Mouse (Mus musculus): ENCODE measurements at regions not wholly inside any gene's neighbourhood (a gene's known extent, or its start where the extent isn't known, plus 50 kb on each side); places are given as distances from the start of the nearest gene placed in this dataset.

DNA sequence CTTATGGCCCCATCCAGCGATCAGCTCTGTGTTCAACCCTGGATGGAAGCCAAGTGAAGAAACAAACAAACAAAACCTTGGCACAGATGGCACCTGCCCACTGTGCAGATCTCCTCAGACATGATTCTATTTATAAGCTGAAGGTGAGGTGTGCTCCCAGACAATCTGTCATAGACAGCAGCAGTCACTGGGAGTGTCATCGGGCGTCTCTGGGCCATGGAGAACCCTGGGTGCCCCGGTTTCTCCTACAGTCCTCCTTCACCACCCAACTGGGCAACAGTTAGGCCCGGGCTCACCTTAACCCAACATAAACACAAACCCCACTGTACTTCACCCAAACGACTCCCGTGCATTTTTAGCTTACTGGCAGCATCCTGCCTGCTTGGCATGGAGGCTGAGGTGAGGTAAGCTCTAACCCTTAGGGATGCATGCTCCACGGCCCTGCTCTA lies 160.6 kb upstream of the Irf2bp2 start:
- no peak overlapping the region for H3K27ac ChIP-seq (ENCODE audit: insufficient read depth, low read length)
- TF ChIP-seq POLR2A (IDR thresholded peaks at IDR 0.05; ENCODE audit: low read depth, low read length) (no peak), CTCF (IDR thresholded peaks at IDR 0.05; ENCODE audit: borderline replicate concordance, insufficient read depth, low read length) (no peak)
- no peak overlapping the region for H3K4me3 ChIP-seq (ENCODE audit: insufficient read depth, low read length)
- H3K4me1 ChIP-seq (ENCODE audit: control insufficient read depth, insufficient read depth, low read length) = peaks cover 7% of the 10 kb centered on the region; the same call in 1 of the 2 replicates

DNA sequence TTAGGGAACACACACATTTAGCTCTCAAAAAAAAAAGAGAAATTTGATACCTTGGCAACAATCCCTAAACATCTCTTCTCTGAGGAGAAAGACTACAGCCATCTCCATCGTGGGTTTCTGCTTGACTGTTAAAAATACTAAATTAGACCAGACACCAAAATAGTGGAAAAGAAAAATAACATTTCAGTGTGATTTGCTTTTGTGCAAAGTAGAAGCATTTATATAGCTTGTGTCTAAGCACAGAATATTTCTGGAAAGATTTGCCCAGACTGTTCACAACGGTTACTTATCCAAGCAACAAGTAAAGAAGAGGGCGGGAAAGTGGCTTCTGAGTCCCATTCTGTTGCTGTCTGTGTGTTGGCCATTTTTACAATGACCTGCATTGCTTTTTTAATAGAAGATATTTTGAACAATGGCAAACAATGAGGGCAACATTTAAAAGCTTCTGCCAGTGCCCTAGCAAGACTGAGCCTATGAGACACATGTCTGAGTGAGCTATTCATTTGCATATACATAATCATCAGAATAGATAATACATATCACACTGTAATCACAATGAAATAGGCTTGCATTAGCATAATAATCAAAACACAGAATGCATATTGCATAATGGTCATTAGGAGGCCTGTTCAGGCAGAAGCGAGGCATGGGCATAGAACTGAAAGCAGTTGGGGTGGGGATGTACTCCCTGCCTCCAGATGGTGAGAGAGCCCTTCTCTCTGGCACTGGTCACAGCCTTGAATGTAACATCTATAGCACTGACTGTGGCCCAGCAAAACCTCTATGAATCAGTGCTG lies 159.5 kb upstream of the Irf2bp2 start:
- H3K4me3 ChIP-seq (ENCODE audit: insufficient read depth, low read length) = no peak overlapping the region
- H3K27ac ChIP-seq (ENCODE audit: insufficient read depth, low read length) = peak overlapping the region; percentile 74
- TF ChIP-seq CTCF (IDR thresholded peaks at IDR 0.05; ENCODE audit: borderline replicate concordance, insufficient read depth, low read length) (no peak), POLR2A (IDR thresholded peaks at IDR 0.05; ENCODE audit: low read depth, low read length) (no peak)
- H3K4me1 ChIP-seq (ENCODE audit: control insufficient read depth, insufficient read depth, low read length) = peaks cover 7% of the 10 kb centered on the region; the same call in 1 of the 2 replicates

DNA sequence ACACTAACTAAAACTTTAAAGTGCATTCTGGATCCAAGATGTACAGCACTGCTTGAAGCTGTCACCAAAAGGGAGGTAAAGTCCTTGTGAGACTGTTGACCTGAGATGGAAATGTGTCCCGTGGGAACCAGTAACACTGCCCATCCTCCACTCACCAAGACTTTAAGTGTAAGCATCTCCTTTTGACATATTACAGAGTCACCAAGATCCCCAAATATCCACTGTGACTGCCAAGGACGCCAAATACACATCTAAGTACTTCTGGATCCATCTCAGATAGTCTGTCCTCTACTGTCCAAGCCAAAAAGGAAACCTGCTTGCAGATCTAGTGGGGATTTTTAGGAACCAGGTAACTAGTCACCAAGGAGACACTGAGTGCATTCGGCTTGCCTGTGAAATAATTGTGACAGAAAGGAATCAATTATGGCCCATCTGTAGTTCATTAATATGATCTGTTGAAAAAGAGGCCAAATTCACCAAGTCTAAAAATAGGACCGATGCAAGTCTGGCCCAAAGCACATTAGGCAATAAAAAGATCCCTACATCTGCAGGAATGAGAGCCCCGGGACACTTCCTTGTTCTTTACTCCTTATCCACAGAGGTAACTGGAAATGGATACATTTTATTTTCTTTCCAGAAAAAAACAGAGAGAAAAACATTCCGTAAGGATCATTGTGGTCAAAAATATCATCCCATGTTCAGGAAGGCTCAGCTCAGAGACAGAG lies 157.8 kb upstream of the Irf2bp2 start:
- no peak for TF ChIP-seq CTCF (IDR thresholded peaks at IDR 0.05; ENCODE audit: borderline replicate concordance, insufficient read depth, low read length)
- TF ChIP-seq POLR2A (IDR thresholded peaks at IDR 0.05; ENCODE audit: low read depth, low read length) = no peak
- Histone ChIP-seq H3K27ac (ENCODE audit: insufficient read depth, low read length) (peak overlapping the region; percentile 83), H3K4me1 (ENCODE audit: control insufficient read depth, insufficient read depth, low read length) (peaks cover 3% of the 10 kb centered on the region; the same call in 1 of the 2 replicates), H3K4me3 (ENCODE audit: insufficient read depth, low read length) (no peak overlapping the region)

DNA sequence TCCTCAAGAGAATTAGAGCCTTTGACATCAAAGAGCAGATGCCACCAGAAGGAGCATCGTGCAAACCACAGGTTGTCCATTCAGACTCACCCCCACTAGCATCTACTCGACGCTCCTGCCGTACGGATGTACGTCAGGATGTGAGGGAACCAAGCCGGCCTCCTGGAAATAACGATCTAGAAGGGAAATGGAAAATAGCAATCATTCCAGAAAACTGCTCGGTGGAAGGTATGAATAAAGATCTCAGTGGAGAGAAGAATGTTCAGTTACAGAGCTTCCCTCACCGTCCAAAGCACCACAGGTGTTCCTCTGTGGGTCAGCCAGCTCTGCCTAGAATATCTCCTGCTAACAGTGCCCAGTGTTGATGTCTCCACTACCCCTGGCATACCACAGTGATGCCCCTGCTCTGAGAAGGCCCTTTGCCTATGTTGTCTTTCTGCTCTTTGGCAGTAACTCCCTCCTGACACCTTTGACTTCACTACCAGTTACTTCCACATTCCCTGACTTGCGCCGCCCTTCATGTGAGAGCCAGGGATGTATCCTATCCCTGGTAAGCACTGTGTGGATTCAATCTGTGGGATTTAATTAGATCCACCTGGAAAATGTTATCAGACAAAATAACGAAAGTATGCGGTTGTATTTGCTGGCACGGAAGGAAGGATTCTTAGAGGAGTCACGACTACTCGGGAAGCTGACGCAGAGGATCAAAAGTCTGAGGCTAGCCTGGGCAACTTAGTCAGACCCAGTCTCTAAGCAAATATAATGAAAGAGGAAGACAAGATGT lies 152.4 kb upstream of the Irf2bp2 start:
- Histone ChIP-seq H3K27ac (ENCODE audit: insufficient read depth, low read length) (peak overlapping the region; percentile 64), H3K4me3 (ENCODE audit: insufficient read depth, low read length) (no peak overlapping the region), H3K4me1 (ENCODE audit: control insufficient read depth, insufficient read depth, low read length) (peaks cover 13% of the 10 kb centered on the region)
- no peak for TF ChIP-seq POLR2A (IDR thresholded peaks at IDR 0.05; ENCODE audit: low read depth, low read length)
- TF ChIP-seq CTCF (IDR thresholded peaks at IDR 0.05; ENCODE audit: borderline replicate concordance, insufficient read depth, low read length) = no peak

DNA sequence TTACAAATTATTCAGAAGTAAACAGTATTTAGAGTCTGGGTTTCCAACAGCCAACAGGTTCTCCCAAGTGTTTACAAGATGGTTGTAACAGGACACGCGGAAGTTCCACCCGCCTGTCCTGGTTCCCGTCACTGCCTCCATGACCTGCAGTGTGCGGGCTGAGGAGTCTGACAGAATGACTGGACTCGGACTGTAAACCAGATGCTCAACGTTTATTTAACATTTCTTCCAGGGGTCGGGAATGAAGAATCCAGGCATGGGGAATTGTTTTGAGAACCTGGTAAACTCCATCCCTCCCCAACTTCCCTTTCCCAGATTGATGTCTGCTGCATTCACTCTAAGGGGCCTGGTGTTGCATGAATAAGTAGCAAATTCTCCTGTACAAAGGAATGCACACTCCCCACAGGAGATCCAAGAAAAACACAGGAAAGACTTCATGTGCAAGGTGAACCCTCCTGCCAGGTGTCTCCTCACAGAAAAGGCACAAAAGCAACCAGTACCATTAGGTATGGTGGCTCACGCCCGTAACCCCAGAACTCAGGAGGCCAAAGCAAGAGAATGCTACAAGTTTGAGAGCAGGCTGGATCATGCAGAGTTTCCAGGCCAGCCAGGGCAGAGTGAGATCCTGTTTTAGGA lies 151.1 kb upstream of the Irf2bp2 start:
- peaks cover 13% of the 10 kb centered on the region for H3K4me1 ChIP-seq (ENCODE audit: control insufficient read depth, insufficient read depth, low read length)
- no peak overlapping the region for H3K27ac ChIP-seq (ENCODE audit: insufficient read depth, low read length)
- H3K4me3 ChIP-seq (ENCODE audit: insufficient read depth, low read length) = no peak overlapping the region
- TF ChIP-seq POLR2A (IDR thresholded peaks at IDR 0.05; ENCODE audit: low read depth, low read length) (no peak), CTCF (IDR thresholded peaks at IDR 0.05; ENCODE audit: borderline replicate concordance, insufficient read depth, low read length) (no peak)

DNA sequence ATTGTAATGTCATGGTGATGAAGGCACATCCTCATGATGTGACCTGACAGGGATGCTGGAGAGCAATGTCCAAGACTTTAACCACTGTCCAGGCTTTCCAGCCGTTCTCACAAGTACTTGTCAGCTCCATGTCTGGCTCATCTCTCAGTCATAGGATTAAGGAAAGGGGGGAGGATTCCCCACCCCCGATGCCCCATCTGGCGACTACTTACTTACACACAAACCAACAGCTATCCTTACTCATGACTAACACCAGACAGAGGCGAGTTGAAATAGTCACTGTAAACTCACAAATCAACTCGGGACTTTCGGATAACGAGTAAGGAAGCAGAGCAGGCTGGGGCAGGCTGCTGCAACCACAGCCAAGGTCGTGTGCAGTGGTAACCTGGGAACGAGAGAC lies 149.5 kb upstream of the Irf2bp2 start:
- TF ChIP-seq POLR2A (IDR thresholded peaks at IDR 0.05; ENCODE audit: low read depth, low read length) (no peak), CTCF (IDR thresholded peaks at IDR 0.05; ENCODE audit: borderline replicate concordance, insufficient read depth, low read length) (no peak)
- H3K4me1 ChIP-seq (ENCODE audit: control insufficient read depth, insufficient read depth, low read length) = peaks cover 13% of the 10 kb centered on the region
- H3K4me3 ChIP-seq (ENCODE audit: insufficient read depth, low read length) = no peak overlapping the region
- H3K27ac ChIP-seq (ENCODE audit: insufficient read depth, low read length) = no peak overlapping the region

DNA sequence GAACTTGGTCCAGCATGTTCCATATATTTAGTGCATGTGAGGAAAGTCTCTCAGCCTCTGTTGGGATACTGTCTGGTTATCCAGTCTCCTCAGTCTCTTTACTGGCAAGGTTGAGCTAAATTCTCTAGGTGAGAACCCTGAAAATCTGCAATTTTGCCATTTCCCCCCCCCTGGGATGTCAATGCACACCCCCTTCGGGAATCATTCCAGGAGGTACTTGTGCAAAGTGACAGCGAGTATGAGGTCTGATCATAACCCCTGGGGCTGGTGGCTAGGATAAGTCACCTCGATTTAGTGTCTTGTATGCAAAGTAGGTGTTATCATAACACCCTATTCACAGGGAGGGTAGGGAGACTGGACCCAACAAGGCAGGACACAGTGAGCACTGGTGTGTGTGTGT lies 148.3 kb upstream of the Irf2bp2 start:
- no peak overlapping the region for H3K27ac ChIP-seq (ENCODE audit: insufficient read depth, low read length)

DNA sequence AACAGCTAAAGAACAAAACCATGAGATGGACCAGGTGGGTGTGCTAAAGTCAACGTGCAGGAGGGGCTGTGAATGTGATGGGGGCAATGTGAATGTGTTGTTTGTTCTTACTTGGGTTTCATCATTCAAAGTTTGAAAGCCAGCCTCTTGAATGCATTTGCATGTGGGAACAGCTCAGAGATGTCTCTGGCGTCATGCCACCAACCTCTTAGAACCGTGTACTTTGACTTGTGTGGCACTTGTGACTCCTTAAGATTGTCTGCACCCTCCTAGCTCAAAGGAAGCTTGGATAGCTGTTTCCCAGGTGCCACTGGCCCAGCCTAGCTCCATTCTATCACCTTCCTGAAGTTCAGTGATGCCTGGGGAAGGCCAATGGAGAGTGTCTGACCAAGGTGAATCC lies 147.2 kb upstream of the Irf2bp2 start:
- H3K4me1 ChIP-seq (ENCODE audit: control insufficient read depth, insufficient read depth, low read length) = peaks cover 16% of the 10 kb centered on the region
- TF ChIP-seq CTCF (IDR thresholded peaks at IDR 0.05; ENCODE audit: borderline replicate concordance, insufficient read depth, low read length) (no peak), POLR2A (IDR thresholded peaks at IDR 0.05; ENCODE audit: low read depth, low read length) (no peak)
- no peak overlapping the region for H3K4me3 ChIP-seq (ENCODE audit: insufficient read depth, low read length)
- H3K27ac ChIP-seq (ENCODE audit: insufficient read depth, low read length) = no peak overlapping the region

More for the DNA sequence above, 148.3 kb upstream of the Irf2bp2 start:
- Histone ChIP-seq H3K4me3 (ENCODE audit: insufficient read depth, low read length) (no peak overlapping the region), H3K4me1 (ENCODE audit: control insufficient read depth, insufficient read depth, low read length) (peaks cover 13% of the 10 kb centered on the region)
- TF ChIP-seq CTCF (IDR thresholded peaks at IDR 0.05; ENCODE audit: borderline replicate concordance, insufficient read depth, low read length) (no peak), POLR2A (IDR thresholded peaks at IDR 0.05; ENCODE audit: low read depth, low read length) (no peak)

DNA sequence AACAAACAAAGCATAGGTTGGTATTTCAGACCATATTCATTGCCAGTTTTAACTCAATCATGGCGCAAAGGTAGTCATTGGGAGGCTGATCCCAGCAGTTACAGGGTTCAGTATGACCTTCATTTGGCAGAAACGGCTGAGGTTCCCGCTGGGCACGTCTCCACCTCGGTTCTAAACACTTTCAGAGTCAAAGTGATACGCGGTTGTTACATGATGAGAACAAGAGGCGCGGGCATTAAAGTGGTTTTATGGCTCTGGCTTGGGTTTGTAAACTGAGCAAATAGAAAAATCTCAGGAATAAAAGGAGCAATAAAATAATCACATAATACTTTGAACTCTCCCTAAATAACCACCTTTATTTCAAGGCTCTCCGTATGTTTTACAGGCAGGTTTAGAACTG lies 146.0 kb upstream of the Irf2bp2 start:
- Histone ChIP-seq H3K4me1 (ENCODE audit: control insufficient read depth, insufficient read depth, low read length) (peaks cover 11% of the 10 kb centered on the region), H3K27ac (ENCODE audit: insufficient read depth, low read length) (no peak overlapping the region), H3K4me3 (ENCODE audit: insufficient read depth, low read length) (no peak overlapping the region)
- TF ChIP-seq POLR2A (IDR thresholded peaks at IDR 0.05; ENCODE audit: low read depth, low read length) = no peak
- TF ChIP-seq CTCF (IDR thresholded peaks at IDR 0.05; ENCODE audit: borderline replicate concordance, insufficient read depth, low read length) = no peak

All from embryonic fibroblast, embryonic 13.5 days (primary cell).